Mouse (Mus musculus): ENCODE measurements around the gene Dnaja2.

Gene Dnaja2

GRCm38 (mm10) chr8:85554391-85555180, 558 bp downstream of the Dnaja2 start:
- DNase-seq: peak; percentile 12

DNA sequence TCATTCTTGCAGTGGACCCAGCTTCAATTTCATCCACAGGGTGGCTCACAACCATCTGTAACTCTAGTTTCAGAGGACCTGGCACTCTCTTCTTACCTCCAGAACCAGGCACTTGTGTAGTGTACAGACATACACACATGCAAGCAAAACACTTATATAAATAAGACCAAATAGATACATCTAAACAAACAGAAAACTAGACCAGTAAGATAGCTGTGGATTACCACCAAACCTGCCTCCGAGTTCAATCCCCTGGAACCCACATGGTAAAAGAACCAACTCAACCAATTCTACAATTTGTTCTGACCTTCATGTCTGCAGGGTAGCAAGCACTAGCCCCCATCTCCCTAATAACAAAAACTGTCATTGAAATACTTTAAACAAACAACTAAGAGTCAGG, 3.2 kb downstream of the Dnaja2 start:
- no peak for DNase-seq

DNA sequence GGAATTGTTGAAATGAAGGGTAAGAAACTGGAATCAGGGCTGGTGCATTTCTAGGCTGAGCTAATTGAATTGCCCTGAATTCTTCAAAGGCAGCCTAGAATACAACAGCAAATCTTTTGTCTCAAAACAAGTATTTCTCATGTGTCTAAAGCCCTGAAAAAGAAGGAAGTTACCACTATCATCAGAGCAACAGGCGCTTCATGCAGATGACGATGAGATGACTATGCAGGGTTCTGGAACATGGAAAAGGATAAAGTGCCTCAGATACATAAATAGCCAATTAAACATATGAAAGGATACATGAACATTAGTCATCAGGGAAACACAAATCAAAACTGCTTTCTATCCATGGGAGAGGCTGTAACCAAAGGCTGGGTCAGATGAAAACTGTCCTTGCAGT, 18.8 kb downstream of the Dnaja2 start:
- DNase-seq: no peak

GRCm38 (mm10) chr8:85534163-85534562, 21.0 kb downstream of the Dnaja2 start:
- no peak for DNase-seq

GRCm38 (mm10) chr8:85533434-85533833, 21.7 kb downstream of the Dnaja2 start:
- no peak for DNase-seq

DNA sequence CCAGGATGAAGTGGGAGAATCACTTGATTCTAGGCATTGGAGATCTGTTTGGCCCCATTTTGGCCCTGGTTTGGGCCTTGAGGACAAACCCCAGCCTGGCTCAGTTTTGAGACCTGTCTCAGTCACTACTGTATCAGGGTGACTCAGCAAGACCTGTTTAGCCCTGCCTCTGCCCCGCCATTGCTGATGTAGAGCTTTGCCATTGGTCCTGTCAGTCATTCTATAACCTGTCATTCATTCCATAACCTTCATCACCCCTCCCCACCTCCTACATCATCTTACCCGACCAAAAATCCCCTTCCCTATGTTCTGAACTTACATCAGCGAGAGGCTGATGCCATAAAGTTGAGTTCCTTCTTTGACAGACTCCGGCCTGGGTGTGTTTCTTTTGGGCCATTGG, 22.3 kb downstream of the Dnaja2 start:
- no peak for DNase-seq

DNA sequence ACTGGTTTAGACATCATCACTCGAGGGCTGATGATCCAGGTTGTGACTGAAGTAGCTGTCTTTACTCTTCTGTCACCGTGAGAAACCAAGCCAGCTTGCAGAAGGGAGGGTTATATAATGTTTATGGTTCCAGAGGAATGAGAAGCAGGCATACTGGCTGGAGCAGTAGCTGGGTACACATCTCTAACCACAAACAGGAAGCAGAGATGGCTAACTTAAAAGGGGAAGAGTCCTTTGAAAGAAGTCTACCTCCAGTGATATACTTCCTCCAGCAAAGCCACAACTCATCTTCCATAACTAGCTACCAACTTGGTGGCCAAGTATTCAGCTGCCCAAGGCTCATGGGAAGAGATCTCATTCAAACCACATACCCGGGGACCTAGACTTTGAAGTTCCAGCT, 23.7 kb downstream of the Dnaja2 start:
- DNase-seq: no peak

DNA sequence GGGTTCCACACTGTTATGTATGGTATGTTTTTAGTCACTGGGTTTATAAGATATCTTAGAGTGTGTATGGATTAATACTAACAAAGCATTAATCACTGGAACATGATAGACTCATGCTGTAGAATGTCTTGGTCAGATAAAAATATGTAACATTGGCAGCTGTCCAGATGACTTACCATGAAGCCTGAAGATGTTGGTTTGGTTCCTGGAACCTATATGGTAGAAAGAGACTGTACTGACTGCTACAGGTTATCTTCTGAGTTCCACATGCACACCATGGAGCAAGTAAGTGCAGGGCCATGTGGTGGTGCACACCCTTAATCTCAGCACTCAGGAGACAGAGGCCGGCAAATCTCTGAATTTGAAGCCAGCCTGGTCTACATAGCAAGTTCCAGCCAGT, 24.4 kb downstream of the Dnaja2 start:
- DNase-seq: no peak

- DNase-seq: no peak
These were observed 26.2 kb downstream of the Dnaja2 start for GRCm38 (mm10) chr8:85528959-85529358.

- peak; percentile 50 for DNase-seq
These were observed 29.0 kb downstream of the Dnaja2 start for GRCm38 (mm10) chr8:85526105-85526504.

- no peak for DNase-seq
These were observed 31.1 kb downstream of the Dnaja2 start for GRCm38 (mm10) chr8:85524086-85524485.

DNA sequence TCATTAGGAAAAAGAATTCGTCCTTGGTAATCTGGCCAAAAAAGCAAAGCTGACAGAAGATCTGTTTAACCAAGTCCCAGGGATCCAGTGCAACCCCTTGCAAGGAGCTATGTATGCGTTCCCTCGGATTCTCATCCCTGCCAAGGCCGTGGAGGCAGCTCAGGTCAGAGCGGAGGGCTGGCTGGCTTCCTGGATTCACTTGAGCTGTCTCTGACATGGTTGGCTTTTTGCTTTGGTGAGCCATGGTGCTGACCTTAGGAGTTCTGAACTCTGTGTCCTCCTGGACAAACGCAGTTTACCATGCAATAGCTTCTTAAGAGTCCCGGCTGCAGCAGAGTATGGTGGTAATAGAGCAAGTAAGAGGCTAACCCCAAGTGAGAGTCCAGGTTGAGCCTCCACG, 33.8 kb downstream of the Dnaja2 start:
- DNase-seq: no peak

- DNase-seq: no peak
These were observed 34.6 kb downstream of the Dnaja2 start for GRCm38 (mm10) chr8:85520586-85520985.

DNA sequence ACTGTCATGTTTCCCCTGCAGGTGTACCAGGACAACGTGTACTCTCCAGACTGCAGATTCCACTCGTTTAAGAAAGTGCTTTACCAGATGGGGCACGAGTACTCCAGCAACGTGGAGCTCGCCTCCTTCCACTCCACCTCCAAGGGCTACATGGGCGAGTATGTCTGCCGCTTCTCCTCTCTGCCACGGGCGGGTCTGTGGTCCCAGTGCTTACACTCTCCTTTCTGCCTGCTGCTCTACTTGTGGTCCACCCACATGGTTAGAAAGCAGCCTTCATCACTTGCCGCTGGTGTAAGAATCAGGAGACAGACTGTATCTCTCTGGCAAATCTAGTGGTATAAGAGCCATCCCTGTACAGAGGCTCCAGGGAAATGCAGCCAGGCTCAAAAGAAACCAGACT, 37.2 kb downstream of the Dnaja2 start:
- DNase-seq: no peak

DNA sequence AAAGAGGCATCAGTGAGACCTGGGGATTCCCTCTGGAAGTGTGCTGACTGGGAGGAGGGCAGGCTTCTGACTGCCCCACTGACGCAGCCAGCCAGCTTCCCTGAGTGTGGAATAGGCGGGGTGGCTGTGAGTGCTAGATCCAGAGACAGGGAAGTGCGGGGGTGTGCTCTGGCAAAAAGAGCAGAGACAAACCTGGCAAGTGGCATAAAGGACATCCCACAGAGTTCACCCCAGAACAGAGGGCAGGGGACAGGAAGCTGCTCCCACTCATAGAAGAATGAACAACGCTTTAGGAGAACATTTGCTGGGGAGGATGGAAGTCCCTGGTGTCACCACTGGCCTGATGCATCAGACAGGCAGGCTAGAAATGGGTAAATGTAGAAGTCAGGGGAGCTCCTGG, 37.8 kb downstream of the Dnaja2 start:
- DNase-seq: no peak

DNA sequence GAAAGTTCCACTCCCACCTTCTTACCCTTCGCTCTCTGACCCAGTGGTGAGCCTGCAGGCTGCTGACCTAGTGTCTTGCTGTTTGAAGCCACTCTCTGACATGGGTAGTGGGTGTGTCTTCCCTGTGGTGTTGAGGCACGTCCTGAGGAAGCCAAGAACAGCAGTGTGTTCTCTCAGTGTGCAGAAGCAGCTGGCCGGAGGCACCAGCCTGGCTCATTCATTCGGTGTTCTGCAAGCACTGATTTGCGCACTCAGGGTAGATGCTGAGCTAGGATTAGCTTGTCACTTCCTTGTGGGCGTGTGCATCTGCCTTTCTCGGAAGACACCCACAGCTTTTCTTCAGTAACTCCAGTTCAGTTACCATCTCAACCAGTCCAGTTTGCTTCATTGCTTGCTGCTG, 39.8 kb downstream of the Dnaja2 start:
- no peak for DNase-seq

DNA sequence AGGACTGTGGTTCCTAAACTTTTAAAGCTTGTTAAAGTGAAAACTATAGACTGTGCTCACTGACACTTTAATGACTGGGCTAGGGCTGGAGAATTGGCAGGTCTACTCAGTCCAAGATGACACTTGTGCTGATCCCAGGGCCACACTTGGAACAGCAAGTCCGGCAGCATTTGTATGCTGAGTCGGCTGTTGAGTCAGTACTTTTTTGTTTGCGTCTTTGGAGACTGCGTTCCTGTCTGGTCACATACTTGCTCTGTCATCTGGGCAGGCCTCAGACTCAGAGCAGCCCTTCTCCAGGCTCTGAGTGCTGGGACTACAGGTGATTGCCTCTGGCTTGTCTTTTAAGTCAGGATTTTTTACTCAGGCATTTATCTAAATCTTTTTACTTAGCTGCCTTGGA, 41.9 kb downstream of the Dnaja2 start:
- no peak for DNase-seq

GRCm38 (mm10) chr8:85512234-85512633, 42.9 kb downstream of the Dnaja2 start:
- DNase-seq: no peak

DNA sequence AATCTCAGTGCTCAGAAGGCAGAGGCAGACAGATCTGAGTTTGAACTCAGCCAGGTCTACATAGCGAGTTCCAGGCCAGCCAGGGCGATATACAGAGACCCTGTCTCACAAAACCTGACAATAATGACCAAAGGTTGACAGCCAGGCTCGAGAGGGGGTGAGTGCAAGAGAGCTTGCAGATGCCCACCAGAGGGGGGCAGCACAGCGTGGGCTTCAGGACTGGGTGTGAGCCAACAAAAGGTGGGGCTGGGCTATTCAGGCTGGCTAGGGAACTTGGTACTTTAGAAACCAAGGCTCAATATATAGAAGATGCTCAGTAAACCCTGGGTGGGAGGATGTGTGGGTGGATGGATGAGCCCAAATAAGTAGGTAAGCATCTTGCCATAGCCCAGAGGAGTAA, 46.5 kb downstream of the Dnaja2 start:
- no peak for DNase-seq

GRCm38 (mm10) chr8:85506620-85507019, 48.5 kb downstream of the Dnaja2 start:
- no peak for DNase-seq

GRCm38 (mm10) chr8:85504704-85505103, 50.4 kb downstream of the Dnaja2 start:
- no peak for DNase-seq

- no peak for DNase-seq
These were observed 52.1 kb downstream of the Dnaja2 start for GRCm38 (mm10) chr8:85503065-85503464.

- no peak for DNase-seq
These were observed 52.8 kb downstream of the Dnaja2 start for GRCm38 (mm10) chr8:85502381-85502780.

DNA sequence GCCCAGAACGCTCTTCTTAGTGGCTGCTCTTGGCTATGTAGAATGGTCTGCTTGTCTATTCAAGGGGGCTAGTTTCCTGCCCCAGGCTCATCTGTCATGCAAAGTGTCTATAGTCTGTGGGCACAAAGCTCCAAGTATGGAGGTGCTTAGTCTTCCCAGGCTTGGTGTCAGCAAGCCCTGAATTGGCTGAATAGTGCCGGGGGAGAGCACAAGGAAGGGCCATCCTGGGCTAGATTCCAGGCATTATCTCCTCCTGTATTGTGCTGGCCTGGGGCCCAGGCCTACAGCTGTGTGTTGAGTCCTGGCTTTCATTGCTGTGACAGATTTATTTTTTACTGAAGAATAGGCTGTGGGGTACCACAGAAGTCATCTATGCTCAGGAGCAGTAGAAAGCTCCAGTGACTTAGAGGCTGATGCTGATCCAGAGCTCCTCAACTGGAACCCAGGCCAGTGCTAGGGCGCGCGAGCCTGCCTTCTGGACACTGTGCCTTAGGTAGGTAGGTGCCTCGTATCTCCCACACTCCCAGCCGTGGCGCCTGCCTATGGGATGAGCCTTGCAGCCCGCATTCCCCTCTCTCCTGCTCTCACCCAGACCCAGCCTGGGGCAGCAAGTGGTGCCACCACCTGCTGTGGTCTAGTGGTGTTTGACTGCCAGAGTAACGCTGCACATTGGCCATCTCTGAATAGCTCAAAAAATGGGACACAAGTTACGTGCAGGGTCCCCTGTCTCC, 54.0 kb downstream of the Dnaja2 start:
- DNase-seq: no peak

DNA sequence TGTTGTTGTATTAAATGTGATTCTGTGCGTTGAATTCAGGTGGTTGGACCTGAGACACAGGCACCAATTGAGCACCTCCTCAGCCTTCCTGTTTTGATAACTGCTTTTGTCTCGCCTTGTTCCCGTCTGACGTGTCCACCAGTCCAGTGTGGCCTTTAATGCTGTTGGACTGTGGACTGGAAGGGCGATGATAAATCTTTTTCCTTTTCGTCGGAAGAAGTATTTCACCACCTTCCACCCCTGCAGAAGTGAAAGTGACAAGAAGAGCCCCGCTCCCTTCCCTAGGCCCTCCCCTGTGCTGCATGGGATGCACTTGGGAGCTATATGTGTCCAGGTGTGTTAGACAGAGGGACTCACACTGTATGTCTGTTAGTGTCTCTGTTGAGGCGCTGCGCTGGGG, 54.7 kb downstream of the Dnaja2 start:
- no peak for DNase-seq

Data from thymus, postnatal 14 days (tissue).